Mouse (Mus musculus) lung, postnatal 0 days (tissue): ENCODE data around the gene Fgf15. TPM values are rescaled to one million over a fixed set of nuclear protein-coding genes. Genes with fewer than 3 reads are reported as not detected.
"Not testable (repeated sequence)": the region's sequence is repeated elsewhere in the genome, so short reads cannot be mapped to it uniquely, and the experiment has no call there.

Source experiments
- ATAC-seq: fragments of 200-750 bp; cut with Nextera tagmentation; 2 replicates; pipeline ENCODE4 v1.8.0; 2017; ENCODE audit warnings: moderate library complexity
- DNase-seq: peaks from one replicate; pipeline ENCODE4 v3.0.0-alpha.2; 2016; ENCODE audit warnings: low spot score
- H3K27ac ChIP-seq: fragments of 300-500 bp; sonication (generic); 2 replicates; pipeline ENCODE4 v1.5.1; 2014; ENCODE audit warnings: antibody characterized with exemption, mild to moderate bottlenecking, low read length, mixed read lengths
- H3K27me3 ChIP-seq: fragments of 300-500 bp; sonication (generic); replicated peaks from 2 replicates; pipeline ENCODE4 v1.6.1; 2014; ENCODE audit warnings: low read length, mixed read lengths; ENCODE audit not compliant: insufficient read depth
- H3K36me3 ChIP-seq: fragments of 300-500 bp; sonication (generic); 2 replicates; pipeline ENCODE4 v1.6.1; 2014; ENCODE audit warnings: low read length, mixed read lengths; ENCODE audit not compliant: insufficient read depth
- H3K4me1 ChIP-seq: fragments of 300-500 bp; sonication (generic); 2 replicates; pipeline ENCODE4 v1.6.1; 2014; ENCODE audit warnings: antibody characterized with exemption, low read depth, low read length, mixed read lengths; ENCODE audit not compliant: insufficient read depth
- H3K4me2 ChIP-seq: fragments of 300-500 bp; sonication (generic); replicated peaks from 2 replicates; pipeline ENCODE4 v1.6.1; 2014; ENCODE audit warnings: low read depth, mild to moderate bottlenecking, low read length, moderate library complexity, mixed read lengths
- H3K4me3 ChIP-seq: fragments of 300-500 bp; sonication (generic); 2 replicates; pipeline ENCODE4 v1.5.1; 2014; ENCODE audit warnings: low read depth, low read length
- H3K9ac ChIP-seq: fragments of 300-500 bp; sonication (generic); replicated peaks from 2 replicates; pipeline ENCODE4 v1.6.1; 2014; ENCODE audit warnings: low read depth, mild to moderate bottlenecking
- H3K9me3 ChIP-seq: fragments of 300-500 bp; sonication (generic); 2 replicates; pipeline ENCODE4 v1.6.1; 2016; ENCODE audit warnings: low read length, mixed read lengths
- CTCF ChIP-seq: IDR thresholded peaks from 2 replicates; pipeline ENCODE4 v1.5.1; 2016; ENCODE audit warnings: antibody characterized with exemption, mild to moderate bottlenecking
- EP300 ChIP-seq: IDR thresholded peaks from 2 replicates; pipeline ENCODE4 v1.6.1; 2016; ENCODE audit warnings: antibody characterized with exemption, mild to moderate bottlenecking, control low read depth
- WGBS: fragments of 180-500 bp; shearing (Covaris S2); extraction: QIAGEN DNeasy Blood & Tissue Kit; methylation state at CpG from one replicate; pipeline ENCODE4 v1.1.7; 2014; 5-methylcytosine and 5-hydroxymethylcytosine counted together
- polyA plus RNA-seq: library from polyadenylated mRNA; unstranded; fragments of >200 nt; fragmentation: Nextera tagmentation; extraction: Ambion mirVana; gene quantifications from 2 replicates; pipeline ENCODE4 v1.2.1, GENCODE M21; 2015

Fgf15 gene
- polyA plus RNA-seq, 1 experiment from 2014 or later, result not detected

GRCm38 (mm10) chr7:144883106-144883505, 13.2 kb upstream of the Fgf15 start:
- ATAC-seq (no peak), DNase-seq (no peak)
- 26% methylated on average over 2 of the region's 2 CpGs for WGBS
- TF ChIP-seq CTCF (no peak), EP300 (no peak)
- no peaks in the 10 kb centered on the region for H3K36me3 ChIP-seq
- H3K27ac ChIP-seq, result no peak overlapping the region
- H3K4me1 ChIP-seq, result no peaks in the 10 kb centered on the region
- H3K4me2 ChIP-seq, result no peak overlapping the region
- H3K9ac ChIP-seq, result no peak overlapping the region
- H3K9me3 ChIP-seq, result no peaks in the 10 kb centered on the region
- no peak overlapping the region for H3K4me3 ChIP-seq
- H3K27me3 ChIP-seq, result no peaks in the 10 kb centered on the region

GRCm38 (mm10) chr7:144887672-144888071, 8.7 kb upstream of the Fgf15 start:
- H3K36me3 ChIP-seq, result no peaks in the 10 kb centered on the region
- H3K4me1 ChIP-seq, result no peaks in the 10 kb centered on the region
- ATAC-seq (no peak), DNase-seq (no peak)
- no peaks in the 10 kb centered on the region for H3K27me3 ChIP-seq
- WGBS, result 78% methylated on average over 2 of the region's 2 CpGs
- no peaks in the 10 kb centered on the region for H3K9me3 ChIP-seq
- H3K4me2 ChIP-seq, result no peak overlapping the region
- no peak overlapping the region for H3K27ac ChIP-seq
- no peak overlapping the region for H3K4me3 ChIP-seq
- TF ChIP-seq EP300 (no peak), CTCF (peak; percentile 21; the same call in 1 of the 2 replicates)
- no peak overlapping the region for H3K9ac ChIP-seq

GRCm38 (mm10) chr7:144888564-144889299, 7.6 kb upstream of the Fgf15 start:
- 5% methylated on average over 18 of the region's 18 CpGs for whole genome bisulfite sequencing

GRCm38 (mm10) chr7:144890661-144891060, 5.7 kb upstream of the Fgf15 start:
- not testable (repeated sequence) for H3K27ac ChIP-seq, H3K9me3 ChIP-seq, H3K4me3 ChIP-seq, H3K4me2 ChIP-seq, ATAC-seq, H3K36me3 ChIP-seq, DNase-seq, H3K9ac ChIP-seq, H3K4me1 ChIP-seq
- TF ChIP-seq CTCF, result peak; percentile 11; the same call in 1 of the 2 replicates
- peaks cover 17% of the 10 kb centered on the region for H3K27me3 ChIP-seq
- 90% methylated on average over 1 of the region's 1 CpGs for WGBS

More at GRCm38 (mm10) chr7:144888564-144889299, 7.6 kb upstream of the Fgf15 start:
- ATAC-seq (no peak), DNase-seq (peak; percentile 41)
- TF ChIP-seq EP300, result no peak
- no peak for TF ChIP-seq CTCF
- no peaks in the 10 kb centered on the region for H3K27me3 ChIP-seq
- no peak overlapping the region for H3K9ac ChIP-seq
- H3K36me3 ChIP-seq, result no peaks in the 10 kb centered on the region
- no peaks in the 10 kb centered on the region for H3K4me1 ChIP-seq
- peak overlapping the region; percentile 17 for H3K4me2 ChIP-seq
- no peaks in the 10 kb centered on the region for H3K9me3 ChIP-seq
- no peak overlapping the region for H3K27ac ChIP-seq
- no peak overlapping the region for H3K4me3 ChIP-seq

- H3K9ac ChIP-seq, result no peak overlapping the region
- WGBS, result 55% methylated on average over 2 of the region's 2 CpGs
- peaks cover 29% of the 10 kb centered on the region for H3K27me3 ChIP-seq
Measured at GRCm38 (mm10) chr7:144891863-144892262, 4.5 kb upstream of the Fgf15 start.

GRCm38 (mm10) chr7:144892322-144892721, 4.0 kb upstream of the Fgf15 start:
- H3K4me2 ChIP-seq, result no peak overlapping the region

More at GRCm38 (mm10) chr7:144891863-144892262, 4.5 kb upstream of the Fgf15 start:
- ATAC-seq (no peak), DNase-seq (no peak)
- Histone ChIP-seq H3K27ac (no peak overlapping the region), H3K9me3 (no peaks in the 10 kb centered on the region), H3K4me2 (no peak overlapping the region), H3K4me1 (peaks cover 14% of the 10 kb centered on the region; the same call in 1 of the 2 replicates), H3K36me3 (no peaks in the 10 kb centered on the region), H3K4me3 (no peak overlapping the region)
- TF ChIP-seq CTCF (no peak), EP300 (no peak)

More at GRCm38 (mm10) chr7:144892322-144892721, 4.0 kb upstream of the Fgf15 start:
- no peak for DNase-seq
- peaks cover 33% of the 10 kb centered on the region for H3K27me3 ChIP-seq
- no peak overlapping the region for H3K9ac ChIP-seq
- H3K4me3 ChIP-seq, result no peak overlapping the region
- peaks cover 14% of the 10 kb centered on the region; the same call in 1 of the 2 replicates for H3K4me1 ChIP-seq
- WGBS, result 56% methylated on average over 6 of the region's 6 CpGs
- H3K9me3 ChIP-seq, result no peaks in the 10 kb centered on the region
- no peak for ATAC-seq
- no peak overlapping the region for H3K27ac ChIP-seq
- TF ChIP-seq CTCF, result no peak
- no peak for TF ChIP-seq EP300
- no peaks in the 10 kb centered on the region for H3K36me3 ChIP-seq
